Mouse (Mus musculus): ENCODE measurements at regions not wholly inside any gene's neighbourhood (a gene's known extent, or its start where the extent isn't known, plus 50 kb on each side); places are given as distances from the start of the nearest gene placed in this dataset.
"Not testable (repeated sequence)": the region's sequence is repeated elsewhere in the genome, so short reads cannot be mapped to it uniquely, and the experiment has no call there.

- H3K4me2 ChIP-seq (ENCODE audit: low read depth, low read length) = no peak overlapping the region
- no peaks in the 10 kb centered on the region for H3K4me1 ChIP-seq (replicated peaks; ENCODE audit: control insufficient read depth, insufficient read depth, low read length)
- no peak overlapping the region for H3K9ac ChIP-seq (ENCODE audit: low read length)
- 86% methylated on average over 3 of the region's 3 CpGs for WGBS
- no peaks in the 10 kb centered on the region for H3K27me3 ChIP-seq (ENCODE audit: control insufficient read depth, insufficient read depth, low read depth, low read length)
- no peaks in the 10 kb centered on the region for H3K9me3 ChIP-seq (ENCODE audit: control insufficient read depth, low read length)
- no peaks in the 10 kb centered on the region for H3K36me3 ChIP-seq (ENCODE audit: control insufficient read depth, insufficient read depth, low read length)
- no peak overlapping the region for H3K27ac ChIP-seq (ENCODE audit: low read length)
- H3K4me3 ChIP-seq (ENCODE audit: low read length) = no peak overlapping the region
- no peak for ATAC-seq (ENCODE audit: low read depth)
Measured at GRCm38 (mm10) chrX:77406896-77407295, 103.9 kb upstream of the Tbl1x start.

DNA sequence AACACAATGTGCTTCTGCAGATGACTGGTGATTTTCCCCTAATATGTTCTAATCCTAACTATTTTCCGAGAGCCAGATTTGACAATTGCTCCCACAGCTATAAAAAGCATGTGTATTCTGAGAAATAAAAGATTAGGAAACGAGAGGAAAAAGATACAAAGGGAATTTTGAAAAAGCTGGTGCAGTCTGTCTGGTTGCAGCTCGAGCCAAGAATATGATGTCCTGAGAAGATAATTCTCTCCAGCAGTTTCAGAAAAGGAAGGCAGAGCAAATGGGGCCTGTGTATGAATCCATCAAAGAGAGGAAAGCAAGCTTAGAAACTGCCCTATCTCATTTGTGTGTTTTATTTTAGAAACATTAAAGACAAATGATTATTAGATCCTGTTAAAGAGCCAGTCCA lies 102.9 kb upstream of the Tbl1x start:
- Histone ChIP-seq H3K27ac (ENCODE audit: low read length) (no peak overlapping the region), H3K4me1 (replicated peaks; ENCODE audit: control insufficient read depth, insufficient read depth, low read length) (no peaks in the 10 kb centered on the region), H3K9me3 (ENCODE audit: control insufficient read depth, low read length) (no peaks in the 10 kb centered on the region), H3K4me2 (ENCODE audit: low read depth, low read length) (no peak overlapping the region), H3K36me3 (ENCODE audit: control insufficient read depth, insufficient read depth, low read length) (no peaks in the 10 kb centered on the region), H3K4me3 (ENCODE audit: low read length) (no peak overlapping the region), H3K27me3 (ENCODE audit: control insufficient read depth, insufficient read depth, low read depth, low read length) (no peaks in the 10 kb centered on the region), H3K9ac (ENCODE audit: low read length) (no peak overlapping the region)
- ATAC-seq (ENCODE audit: low read depth) = no peak
- WGBS = 34% methylated on average over 3 of the region's 3 CpGs

- Histone ChIP-seq H3K9me3 (ENCODE audit: control insufficient read depth, low read length) (no peaks in the 10 kb centered on the region), H3K27ac (ENCODE audit: low read length) (no peak overlapping the region), H3K4me1 (replicated peaks; ENCODE audit: control insufficient read depth, insufficient read depth, low read length) (no peaks in the 10 kb centered on the region), H3K4me3 (ENCODE audit: low read length) (no peak overlapping the region), H3K4me2 (ENCODE audit: low read depth, low read length) (no peak overlapping the region), H3K36me3 (ENCODE audit: control insufficient read depth, insufficient read depth, low read length) (no peaks in the 10 kb centered on the region), H3K9ac (ENCODE audit: low read length) (no peak overlapping the region), H3K27me3 (ENCODE audit: control insufficient read depth, insufficient read depth, low read depth, low read length) (no peaks in the 10 kb centered on the region)
- ATAC-seq (ENCODE audit: low read depth) = no peak
- 62% methylated on average over 7 of the region's 7 CpGs for WGBS
Measured at GRCm38 (mm10) chrX:77409370-77409769, 101.4 kb upstream of the Tbl1x start.

DNA sequence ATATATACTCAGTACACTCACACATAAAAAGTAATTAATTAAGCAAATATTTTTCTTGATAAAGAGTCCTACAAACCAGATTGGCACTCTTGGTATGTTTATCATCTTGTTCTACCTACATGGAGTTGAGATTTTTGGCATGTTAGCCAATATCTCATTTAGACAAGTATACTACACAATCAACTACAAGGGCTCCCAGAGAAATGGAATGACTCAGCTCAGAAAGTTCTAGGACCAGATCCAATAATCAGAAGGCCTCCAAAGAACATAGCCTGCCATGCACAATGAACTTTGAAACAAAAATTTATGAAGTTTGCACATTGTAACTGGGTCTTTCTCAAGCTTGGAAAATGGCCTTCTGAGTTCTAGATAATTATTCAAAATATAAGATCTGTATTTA lies 100.0 kb upstream of the Tbl1x start:
- no peak overlapping the region for H3K4me3 ChIP-seq (ENCODE audit: low read length)
- H3K9ac ChIP-seq (ENCODE audit: low read length) = no peak overlapping the region
- H3K27ac ChIP-seq (ENCODE audit: low read length) = no peak overlapping the region
- no peaks in the 10 kb centered on the region for H3K27me3 ChIP-seq (ENCODE audit: control insufficient read depth, insufficient read depth, low read depth, low read length)
- H3K4me2 ChIP-seq (ENCODE audit: low read depth, low read length) = no peak overlapping the region
- H3K9me3 ChIP-seq (ENCODE audit: control insufficient read depth, low read length) = no peaks in the 10 kb centered on the region
- H3K4me1 ChIP-seq (replicated peaks; ENCODE audit: control insufficient read depth, insufficient read depth, low read length) = no peaks in the 10 kb centered on the region
- no peaks in the 10 kb centered on the region for H3K36me3 ChIP-seq (ENCODE audit: control insufficient read depth, insufficient read depth, low read length)
- no peak for ATAC-seq (ENCODE audit: low read depth)

GRCm38 (mm10) chrX:77414156-77414555 lies 96.7 kb upstream of the Tbl1x start:
- H3K4me3 ChIP-seq (ENCODE audit: low read length) = no peak overlapping the region
- H3K27me3 ChIP-seq (ENCODE audit: control insufficient read depth, insufficient read depth, low read depth, low read length) = no peaks in the 10 kb centered on the region
- ATAC-seq (ENCODE audit: low read depth) = peak; percentile 85
- no peaks in the 10 kb centered on the region for H3K9me3 ChIP-seq (ENCODE audit: control insufficient read depth, low read length)
- H3K36me3 ChIP-seq (ENCODE audit: control insufficient read depth, insufficient read depth, low read length) = no peaks in the 10 kb centered on the region
- H3K9ac ChIP-seq (ENCODE audit: low read length) = no peak overlapping the region
- peak overlapping the region; percentile 79 for H3K27ac ChIP-seq (ENCODE audit: low read length)
- no peak overlapping the region for H3K4me2 ChIP-seq (ENCODE audit: low read depth, low read length)
- H3K4me1 ChIP-seq (replicated peaks; ENCODE audit: control insufficient read depth, insufficient read depth, low read length) = no peaks in the 10 kb centered on the region

- no peak overlapping the region for H3K27ac ChIP-seq (ENCODE audit: low read length)
- H3K4me3 ChIP-seq (ENCODE audit: low read length) = no peak overlapping the region
- no peak for ATAC-seq (ENCODE audit: low read depth)
- H3K27me3 ChIP-seq (ENCODE audit: control insufficient read depth, insufficient read depth, low read depth, low read length) = no peaks in the 10 kb centered on the region
- H3K9ac ChIP-seq (ENCODE audit: low read length) = no peak overlapping the region
- no peaks in the 10 kb centered on the region for H3K4me1 ChIP-seq (replicated peaks; ENCODE audit: control insufficient read depth, insufficient read depth, low read length)
- H3K4me2 ChIP-seq (ENCODE audit: low read depth, low read length) = no peak overlapping the region
- H3K9me3 ChIP-seq (ENCODE audit: control insufficient read depth, low read length) = no peaks in the 10 kb centered on the region
- H3K36me3 ChIP-seq (ENCODE audit: control insufficient read depth, insufficient read depth, low read length) = no peaks in the 10 kb centered on the region
Measured at GRCm38 (mm10) chrX:77417766-77418165, 93.0 kb upstream of the Tbl1x start.

- Histone ChIP-seq H3K4me3 (ENCODE audit: low read length) (no peak overlapping the region), H3K4me1 (replicated peaks; ENCODE audit: control insufficient read depth, insufficient read depth, low read length) (no peaks in the 10 kb centered on the region), H3K27ac (ENCODE audit: low read length) (no peak overlapping the region), H3K9ac (ENCODE audit: low read length) (no peak overlapping the region), H3K9me3 (ENCODE audit: control insufficient read depth, low read length) (no peaks in the 10 kb centered on the region), H3K4me2 (ENCODE audit: low read depth, low read length) (no peak overlapping the region), H3K27me3 (ENCODE audit: control insufficient read depth, insufficient read depth, low read depth, low read length) (no peaks in the 10 kb centered on the region), H3K36me3 (ENCODE audit: control insufficient read depth, insufficient read depth, low read length) (no peaks in the 10 kb centered on the region)
- WGBS = 47% methylated on average over 2 of the region's 2 CpGs
- no peak for ATAC-seq (ENCODE audit: low read depth)
Measured at GRCm38 (mm10) chrX:77422206-77422605, 88.6 kb upstream of the Tbl1x start.

GRCm38 (mm10) chrX:77424792-77425727 lies 85.8 kb upstream of the Tbl1x start:
- Histone ChIP-seq H3K4me2 (ENCODE audit: low read depth, low read length) (no peak overlapping the region), H3K4me1 (replicated peaks; ENCODE audit: control insufficient read depth, insufficient read depth, low read length) (no peaks in the 10 kb centered on the region), H3K27me3 (ENCODE audit: control insufficient read depth, insufficient read depth, low read depth, low read length) (no peaks in the 10 kb centered on the region), H3K4me3 (ENCODE audit: low read length) (no peak overlapping the region), H3K36me3 (ENCODE audit: control insufficient read depth, insufficient read depth, low read length) (no peaks in the 10 kb centered on the region), H3K9ac (ENCODE audit: low read length) (no peak overlapping the region), H3K27ac (ENCODE audit: low read length) (no peak overlapping the region), H3K9me3 (ENCODE audit: control insufficient read depth, low read length) (no peaks in the 10 kb centered on the region)
- 71% methylated on average over 3 of the region's 3 CpGs for WGBS
- ATAC-seq (ENCODE audit: low read depth) = no peak

DNA sequence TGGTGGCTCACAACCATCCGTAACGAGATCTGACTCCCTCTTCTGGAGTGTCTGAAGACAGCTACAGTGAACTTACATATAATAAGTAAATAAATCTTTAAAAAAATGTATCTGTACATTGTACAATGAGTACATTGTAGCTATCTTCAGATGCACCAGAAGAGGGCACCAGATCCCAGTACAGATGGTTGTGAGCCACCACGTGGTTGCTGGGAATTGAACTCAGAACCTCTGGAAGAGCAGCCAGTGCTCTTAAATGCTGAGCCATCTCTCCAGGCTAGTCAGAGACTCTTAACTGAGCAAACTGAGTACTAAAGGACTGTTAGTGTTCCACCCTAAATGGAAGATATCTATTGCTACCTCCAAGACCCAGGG lies 85.1 kb upstream of the Tbl1x start:
- WGBS = 73% methylated on average over 3 of the region's 3 CpGs
- H3K4me1 ChIP-seq (replicated peaks; ENCODE audit: control insufficient read depth, insufficient read depth, low read length); H3K27ac ChIP-seq (ENCODE audit: low read length); H3K4me3 ChIP-seq (ENCODE audit: low read length); H3K9ac ChIP-seq (ENCODE audit: low read length); H3K4me2 ChIP-seq (ENCODE audit: low read depth, low read length); H3K27me3 ChIP-seq (ENCODE audit: control insufficient read depth, insufficient read depth, low read depth, low read length); H3K9me3 ChIP-seq (ENCODE audit: control insufficient read depth, low read length); ATAC-seq (ENCODE audit: low read depth); H3K36me3 ChIP-seq (ENCODE audit: control insufficient read depth, insufficient read depth, low read length): not testable (repeated sequence)

GRCm38 (mm10) chrX:77426836-77427235 lies 84.0 kb upstream of the Tbl1x start:
- H3K4me2 ChIP-seq (ENCODE audit: low read depth, low read length); H3K4me1 ChIP-seq (replicated peaks; ENCODE audit: control insufficient read depth, insufficient read depth, low read length); H3K27me3 ChIP-seq (ENCODE audit: control insufficient read depth, insufficient read depth, low read depth, low read length); H3K27ac ChIP-seq (ENCODE audit: low read length); H3K9me3 ChIP-seq (ENCODE audit: control insufficient read depth, low read length); H3K36me3 ChIP-seq (ENCODE audit: control insufficient read depth, insufficient read depth, low read length); H3K4me3 ChIP-seq (ENCODE audit: low read length); ATAC-seq (ENCODE audit: low read depth); H3K9ac ChIP-seq (ENCODE audit: low read length): not testable (repeated sequence)
- 85% methylated on average over 6 of the region's 6 CpGs for WGBS

Data from lung, embryonic 16.5 days (tissue).